Mouse (Mus musculus) ZHBTc4 (cell line): ENCODE data around the gene Spag4.

Source experiments
- DNase-seq: peaks from one replicate; pipeline ENCODE4 v3.0.0-alpha.2; 2011; ENCODE audit warnings: low read depth, low spot score

Spag4 gene

GRCm38 (mm10) chr2:156065099-156066041 lies at the start of gene Spag4:
Spag4 (plus strand) TSS chr2:156065175.
- peak; percentile 90 for DNase-seq

GRCm38 (mm10) chr2:156018106-156018505 lies 46.9 kb upstream of the Spag4 start:
- no peak for DNase-seq

- DNase-seq: no peak
Measured at GRCm38 (mm10) chr2:156021219-156021618, 43.8 kb upstream of the Spag4 start.

- no peak for DNase-seq
Measured at GRCm38 (mm10) chr2:156021765-156022164, 43.2 kb upstream of the Spag4 start.

- peak; percentile 45 for DNase-seq
Measured at GRCm38 (mm10) chr2:156025482-156025881, 39.5 kb upstream of the Spag4 start.

- peak; percentile 40 for DNase-seq
Measured at GRCm38 (mm10) chr2:156039390-156039789, 25.6 kb upstream of the Spag4 start.

GRCm38 (mm10) chr2:156042903-156043302 lies 22.1 kb upstream of the Spag4 start:
- DNase-seq: no peak

GRCm38 (mm10) chr2:156047929-156048328 lies 17.0 kb upstream of the Spag4 start:
- DNase-seq: peak; percentile 71

- DNase-seq: no peak
Measured at GRCm38 (mm10) chr2:156052816-156053215, 12.2 kb upstream of the Spag4 start, which contains the start of gene Fer1l4. Fer1l4 (minus strand) TSS chr2:156052947.

GRCm38 (mm10) chr2:156066126-156066525 lies 1.2 kb downstream of the Spag4 start:
- DNase-seq: no peak

GRCm38 (mm10) chr2:156067916-156068315 lies 2.9 kb downstream of the Spag4 start:
- DNase-seq: no peak

- DNase-seq: no peak
Measured at GRCm38 (mm10) chr2:156071236-156071635, 6.3 kb downstream of the Spag4 start.

GRCm38 (mm10) chr2:156073725-156074124 lies 8.8 kb downstream of the Spag4 start:
- no peak for DNase-seq

GRCm38 (mm10) chr2:156077461-156077860 lies 12.5 kb downstream of the Spag4 start:
- DNase-seq: no peak

GRCm38 (mm10) chr2:156078421-156079182 lies 13.6 kb downstream of the Spag4 start:
- no peak for DNase-seq

GRCm38 (mm10) chr2:156079183-156079560 lies 14.2 kb downstream of the Spag4 start:
- DNase-seq: no peak

- no peak for DNase-seq
Measured at GRCm38 (mm10) chr2:156079674-156080073, 14.7 kb downstream of the Spag4 start.

- no peak for DNase-seq
Measured at GRCm38 (mm10) chr2:156080391-156080790, 15.4 kb downstream of the Spag4 start.

- DNase-seq: no peak
Measured at GRCm38 (mm10) chr2:156084541-156084940, 19.6 kb downstream of the Spag4 start.

GRCm38 (mm10) chr2:156087391-156088110 lies 22.6 kb downstream of the Spag4 start:
- no peak for DNase-seq

GRCm38 (mm10) chr2:156089799-156090198 lies 24.8 kb downstream of the Spag4 start:
- no peak for DNase-seq

- DNase-seq: no peak
Measured at GRCm38 (mm10) chr2:156091926-156092325, 27.0 kb downstream of the Spag4 start.
